Mouse (Mus musculus) myocyte (in vitro differentiated cells): ENCODE results near the gene Lrp4.

Experiments
- MAX ChIP-seq: IDR thresholded peaks from one replicate; pipeline ENCODE4 v1.6.1; 2011; ENCODE audit warnings: low read depth, mild to moderate bottlenecking, control low read depth
- MYOG ChIP-seq, 3 experiments: IDR thresholded peaks; one replicate each; pipeline ENCODE4 v1.6.1; 2011; ENCODE audit warnings: control low read depth in 2 of 3, low read depth in 2 of 3, mild to moderate bottlenecking in 2 of 3; ENCODE audit not compliant: insufficient read length in 2 of 3, control insufficient read depth in 1 of 3, insufficient read depth in 1 of 3

- no peak for TF ChIP-seq MAX
- TF ChIP-seq MYOG (IDR thresholded peaks at IDR 0.05; ENCODE audit: control insufficient read depth in 1 of 3, insufficient read depth in 1 of 3, insufficient read length in 2 of 3, low read depth in 2 of 3) = no peak
Observed at GRCm38 (mm10) chr2:91421641-91422040, 35.7 kb upstream of the Lrp4 start.
